Mouse (Mus musculus) neural tube, embryonic 10.5 days (tissue): ENCODE results near the gene Plscr4.

ENCODE experiments used
- DNase-seq: peaks from one replicate; pipeline ENCODE4 v3.0.0-alpha.2; 2017; ENCODE audit warnings: low spot score; ENCODE audit errors: extremely low spot score

The Plscr4 gene

GRCm38 (mm10) chr9:92511696-92512095 lies 54.5 kb downstream of the Plscr4 start:
- no peak for DNase-seq

GRCm38 (mm10) chr9:92517036-92517435 lies 59.9 kb downstream of the Plscr4 start:
- DNase-seq, result no peak

GRCm38 (mm10) chr9:92520751-92521150 lies 63.6 kb downstream of the Plscr4 start:
- no peak for DNase-seq

- no peak for DNase-seq
Measured at GRCm38 (mm10) chr9:92524506-92524905, 67.3 kb downstream of the Plscr4 start.

GRCm38 (mm10) chr9:92530055-92530454 lies 72.9 kb downstream of the Plscr4 start:
- DNase-seq, result no peak

- no peak for DNase-seq
Measured at GRCm38 (mm10) chr9:92537735-92538134, 80.6 kb downstream of the Plscr4 start.

- DNase-seq, result no peak
Measured at GRCm38 (mm10) chr9:92538216-92538615, 81.0 kb downstream of the Plscr4 start.
